ENCODE assay signal across 8 mouse cellular contexts in genomic region chr7:131409988-131410385, GRCm38 (mm10). TPM values are rescaled to one million over a fixed set of nuclear protein-coding genes. Genes with fewer than 3 reads are reported as not detected.
DNase-seq lines count a peak whose midpoint lies in the region; ATAC-seq and TF ChIP-seq lines count a peak whose summit lies in the region.

No protein-coding gene starts in this region.

- ATAC-seq in heart, embryonic 15.5 days (replicated peaks; ENCODE audit: insufficient number of reproducible peaks, insufficient read depth, low FRiP score, low read depth) = peak; percentile 50
- no peak for ATAC-seq in G1E (ENCODE audit: extremely low read depth, insufficient number of reproducible peaks, low FRiP score, poor library complexity, severe bottlenecking)

- peak overlapping the region; percentile 70 for H3K27ac ChIP-seq in heart, embryonic 15.5 days
- H3K27ac ChIP-seq in forebrain, embryonic 10.5 days = peak overlapping the region; percentile 93
- peak overlapping the region; percentile 64; the same call in 1 of the 2 replicates for H3K27ac ChIP-seq in olfactory bulb, adult 2 months (ENCODE audit: insufficient read depth, low read depth, low read length)

- H3K9ac ChIP-seq in heart, embryonic 15.5 days = peak overlapping the region; percentile 93

- H3K9me3 ChIP-seq in heart, embryonic 15.5 days (replicated peaks) = no peaks in the 10 kb centered on the region
- no peaks in the 10 kb centered on the region for H3K9me3 ChIP-seq in G1E (replicated peaks)
- no peaks in the 10 kb centered on the region for H3K9me3 ChIP-seq in forebrain, embryonic 10.5 days

- no peaks in the 10 kb centered on the region for H3K27me3 ChIP-seq in heart, embryonic 15.5 days
- no peaks in the 10 kb centered on the region for H3K27me3 ChIP-seq in G1E (ENCODE audit: insufficient read depth, low read length)
- H3K27me3 ChIP-seq in forebrain, embryonic 10.5 days (ENCODE audit: poor library complexity, severe bottlenecking) = no peaks in the 10 kb centered on the region

- H3K4me2 ChIP-seq in heart, embryonic 15.5 days = peak overlapping the region; percentile 68

- no peak for TF ChIP-seq CTCF in G1E (IDR thresholded peaks at IDR 0.05; ENCODE audit: low read depth, low read length)
- no peak for TF ChIP-seq CTCF in olfactory bulb, adult 2 months (IDR thresholded peaks at IDR 0.05; ENCODE audit: insufficient read depth, low read depth, low read length)

- H3K4me3 ChIP-seq in heart, embryonic 15.5 days = peak overlapping the region; percentile 91
- H3K4me3 ChIP-seq in G1E (ENCODE audit: low read depth, low read length) = peak overlapping the region; percentile 90
- peak overlapping the region; percentile 98 for H3K4me3 ChIP-seq in forebrain, embryonic 10.5 days
- H3K4me3 ChIP-seq in olfactory bulb, adult 2 months (ENCODE audit: insufficient read depth, low read depth, low read length) = peak overlapping the region; percentile 80

- no peak for TF ChIP-seq POLR2A in olfactory bulb, adult 2 months (IDR thresholded peaks at IDR 0.05; ENCODE audit: insufficient read depth, low read depth, low read length)

- H3K4me1 ChIP-seq in heart, embryonic 15.5 days (replicated peaks) = peaks cover 18% of the 10 kb centered on the region
- H3K4me1 ChIP-seq in G1E (ENCODE audit: insufficient read depth, low read depth, low read length) = peaks cover 27% of the 10 kb centered on the region
- H3K4me1 ChIP-seq in forebrain, embryonic 10.5 days = peaks cover 23% of the 10 kb centered on the region
- no peaks in the 10 kb centered on the region; the same call in 1 of the 2 replicates for H3K4me1 ChIP-seq in olfactory bulb, adult 2 months (ENCODE audit: control insufficient read depth, insufficient read depth, low read length)

- DNase-seq in heart, postnatal 10 days = no peak
- DNase-seq in G1E (ENCODE audit: low spot score) (peak; percentile 28), liver (peak; percentile 64)
- DNase-seq in forebrain, embryonic 10.5 days (ENCODE audit: extremely low spot score, low spot score) = no peak
- no peak for DNase-seq in frontal cortex, postnatal 10 days (ENCODE audit: low spot score in 2 of 2)
- DNase-seq in cerebellum, adult 9-11 months = no peak

- H3K36me3 ChIP-seq in heart, embryonic 15.5 days = no peaks in the 10 kb centered on the region
- peaks cover 8% of the 10 kb centered on the region for H3K36me3 ChIP-seq in G1E (replicated peaks)
- H3K36me3 ChIP-seq in forebrain, embryonic 10.5 days (replicated peaks) = peaks cover 10% of the 10 kb centered on the region; the same call in 1 of the 2 replicates

- 0% methylated on average over 38 of the region's 38 CpGs for WGBS in heart, embryonic 15.5 days
- under 1% methylated on average over 38 of the region's 38 CpGs for WGBS in forebrain, embryonic 10.5 days
- under 1% methylated on average over 38 of the region's 38 CpGs for WGBS in olfactory bulb, adult 2 months

- intact Hi-C loops in heart, postnatal 10 days (cut with DNase I) = loop anchor here (2.0 to 5.0 kb wide), 3 partner anchors 47 to 147 kb away; partner anchors contain the start of genes 2310057M21Rik and Hmx3

RNA-seq across cellular contexts. Expression of gene Ikzf5, which starts 0.3 kb away (rescaled TPM):
- 8.6 and 8.7 TPM in 2 replicates for polyA plus RNA-seq in heart, embryonic 15.5 days (2015; fragmentation: Nextera tagmentation; extraction: Ambion mirVana)
- total RNA-seq in heart, postnatal 10 days (2021) = 10 to 100 TPM; 32.4 to 34.7 TPM
- total RNA-seq in G1E (2014; fragmentation: Nextera tagmentation) (42.9 and 59.1 TPM in 2 replicates), G1E (2017) (20.2 and 24.1 TPM in 2 replicates)
- polyA plus RNA-seq in G1E (2012) = 6.6 and 10.1 TPM in 2 replicates
- polyA plus RNA-seq in forebrain, embryonic 10.5 days (2016; fragmentation: Nextera tagmentation; extraction: Ambion mirVana) = 14.6 and 15.5 TPM in 2 replicates
- not detected in 2 replicates for polyA plus RNA-seq in olfactory bulb, adult 2 months (2012; ENCODE audit: insufficient read depth, insufficient read length, low replicate concordance, missing spikeins)

RNA-seq across cellular contexts. Expression of gene Acadsb, which starts 0.4 kb away (rescaled TPM):
- polyA plus RNA-seq in heart, embryonic 15.5 days (2015; fragmentation: Nextera tagmentation; extraction: Ambion mirVana) = 93.0 and 94.9 TPM in 2 replicates
- 10 to 100 TPM; 78.1 to 80.3 TPM for total RNA-seq in heart, postnatal 10 days (2021)
- total RNA-seq in G1E (2014; fragmentation: Nextera tagmentation) (22.5 and 35.5 TPM in 2 replicates), G1E (2017) (40.0 and 42.7 TPM in 2 replicates)
- polyA plus RNA-seq in G1E (2012) = 2.6 and 2.7 TPM in 2 replicates
- polyA plus RNA-seq in forebrain, embryonic 10.5 days (2016; fragmentation: Nextera tagmentation; extraction: Ambion mirVana) = 53.1 and 61.5 TPM in 2 replicates
- polyA plus RNA-seq in olfactory bulb, adult 2 months (2012; ENCODE audit: insufficient read depth, insufficient read length, low replicate concordance, missing spikeins) = not detected in 2 replicates

RNA-seq across cellular contexts. Expression of gene Pstk, which starts 39.0 kb away (rescaled TPM):
- polyA plus RNA-seq in heart, embryonic 15.5 days (2015; fragmentation: Nextera tagmentation; extraction: Ambion mirVana) = 79.6 and 84.9 TPM in 2 replicates
- total RNA-seq in heart, postnatal 10 days (2021) = 10 to 100 TPM; 51.7 to 55.1 TPM
- total RNA-seq in G1E (2014; fragmentation: Nextera tagmentation) = 34.9 and 42.7 TPM in 2 replicates
- 33.9 and 35.4 TPM in 2 replicates for total RNA-seq in G1E (2017)
- 36.3 and 44.1 TPM in 2 replicates for polyA plus RNA-seq in G1E (2012)
- 71.0 and 71.4 TPM in 2 replicates for polyA plus RNA-seq in forebrain, embryonic 10.5 days (2016; fragmentation: Nextera tagmentation; extraction: Ambion mirVana)
- polyA plus RNA-seq in olfactory bulb, adult 2 months (2012; ENCODE audit: insufficient read depth, insufficient read length, low replicate concordance, missing spikeins) = not detected in 2 replicates

RNA-seq across cellular contexts. Expression of gene 2310057M21Rik, which starts 47.4 kb away (rescaled TPM):
- 15.4 and 16.1 TPM in 2 replicates for polyA plus RNA-seq in heart, embryonic 15.5 days (2015; fragmentation: Nextera tagmentation; extraction: Ambion mirVana)
- 10 to 100 TPM; 14.2 to 16.1 TPM for total RNA-seq in heart, postnatal 10 days (2021)
- total RNA-seq in G1E (2014; fragmentation: Nextera tagmentation) = 17.2 and 17.8 TPM in 2 replicates
- total RNA-seq in G1E (2017) = 8.0 and 16.0 TPM in 2 replicates
- 13.0 and 15.2 TPM in 2 replicates for polyA plus RNA-seq in G1E (2012)
- 21.3 and 22.7 TPM in 2 replicates for polyA plus RNA-seq in forebrain, embryonic 10.5 days (2016; fragmentation: Nextera tagmentation; extraction: Ambion mirVana)
- polyA plus RNA-seq in olfactory bulb, adult 2 months (2012; ENCODE audit: insufficient read depth, insufficient read length, low replicate concordance, missing spikeins) = not detected in 2 replicates

Comparison
In these comparisons a context has a peak if more than half of its experiments do, and no peak if none do; other contexts are left out.
1. DNase-seq: peak in G1E (single experiment) and liver (single experiment); none in heart, postnatal 10 days (0 of 2), forebrain, embryonic 10.5 days (single experiment), frontal cortex, postnatal 10 days (0 of 2) and cerebellum, adult 9-11 months (single experiment).
2. RNA of gene Pstk, which starts 39.0 kb away (polyA plus RNA-seq): 79.6 to 84.9 TPM in heart, embryonic 15.5 days, 71.0 to 71.4 TPM in forebrain, embryonic 10.5 days and 36.3 to 44.1 TPM in G1E; not detected in olfactory bulb, adult 2 months; every median in the first group is over 10 times any median in the second.
3. Peak in every context shown above with its lines, with median percentiles within 50 percentile points of each other: H3K27ac ChIP-seq and H3K4me3 ChIP-seq.